Mouse (Mus musculus): ENCODE results near the gene Arhgef1. TPM values are rescaled to one million over a fixed set of nuclear protein-coding genes. Genes with fewer than 3 reads are reported as not detected.

Gene Arhgef1
- polyA plus RNA-seq, 2 experiments = 109 to 256 TPM

DNA sequence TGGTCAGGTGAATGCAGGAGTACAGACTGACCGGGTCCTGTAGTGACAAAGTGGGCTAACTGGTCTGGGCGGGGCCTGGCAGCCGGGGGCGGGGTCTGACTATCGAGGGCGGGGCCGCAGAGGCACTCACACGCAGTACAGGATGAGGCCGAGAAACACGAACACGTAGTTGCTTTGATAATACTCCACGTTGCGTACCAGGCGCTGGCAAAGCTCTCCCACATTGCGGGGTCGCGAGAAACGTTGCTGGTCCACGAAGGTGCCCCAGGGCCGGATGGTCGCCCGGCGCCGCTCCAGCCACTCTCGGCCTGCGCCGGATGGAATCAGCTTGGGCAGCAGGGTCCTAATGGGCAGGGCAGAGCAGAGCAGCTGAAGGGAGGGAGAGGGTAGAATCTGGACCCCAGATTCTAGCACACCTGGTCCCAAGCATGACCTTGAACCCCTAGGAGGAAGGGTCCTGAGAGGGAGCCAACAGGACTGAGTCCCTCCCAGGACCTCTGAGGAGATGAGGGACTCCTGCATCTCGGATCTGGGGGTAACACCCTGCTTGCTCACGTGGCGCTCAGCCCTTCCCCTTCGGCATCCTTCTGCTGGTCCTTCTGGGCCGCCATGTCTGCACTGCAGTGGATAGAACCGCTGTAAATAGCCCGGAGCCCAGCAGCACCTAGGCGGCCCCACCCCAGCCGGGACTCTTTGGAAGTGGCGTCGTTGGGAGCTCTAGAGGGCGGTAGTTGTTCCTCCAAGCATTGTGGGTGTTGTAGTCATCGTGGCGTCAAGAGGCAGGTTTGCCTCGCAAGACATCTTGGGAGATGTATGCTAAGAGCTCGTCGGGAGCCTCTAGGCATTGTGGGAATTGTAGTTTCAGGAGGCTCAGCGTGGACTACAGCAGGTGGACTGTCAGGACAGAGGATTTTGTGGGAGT, 69.5 kb downstream of the Arhgef1 start, which contains the start of gene Rabac1:
TSS of gene Rabac1 (minus strand) at position 783 of the 922 bp plus-strand sequence.
- peak; percentile 94 for ATAC-seq (ENCODE audit: low FRiP score, low read depth)
- H3K4me2 ChIP-seq (replicated peaks; ENCODE audit: low read depth, low read length, severe bottlenecking) = peak within 1 kb of the TSS; percentile 74
- under 1% methylated on average over 45 of the region's 45 CpGs for WGBS
- peak; percentile 80; the same call in 1 of the 2 replicates for TF ChIP-seq POLR2A (IDR thresholded peaks at IDR 0.05; ENCODE audit: borderline replicate concordance, extremely low read depth, insufficient read depth, insufficient read length)
- peak; percentile 94 for DNase-seq (ENCODE audit: low spot score)
- H3K4me1 ChIP-seq (ENCODE audit: control insufficient read depth, insufficient read depth, low read length) = no peaks in the 10 kb centered on the region
- peaks cover 6% of the 10 kb centered on the region; the same call in 1 of the 2 replicates for H3K36me3 ChIP-seq (ENCODE audit: control insufficient read depth, insufficient read depth, low read length)
- H3K4me3 ChIP-seq (replicated peaks; ENCODE audit: low read length) = peak within 1 kb of the TSS; percentile 61
- H3K27ac ChIP-seq (replicated peaks; ENCODE audit: low read depth, low read length) = peak within 1 kb of the TSS; percentile 63
- peak within 1 kb of the TSS; percentile 63 for H3K9ac ChIP-seq (ENCODE audit: low read depth, low read length, severe bottlenecking)
- H3K27me3 ChIP-seq (ENCODE audit: control insufficient read depth, insufficient read depth, low read length) = no peaks in the 10 kb centered on the region
- H3K9me3 ChIP-seq (ENCODE audit: control insufficient read depth, low read length) = no peaks in the 10 kb centered on the region

DNA sequence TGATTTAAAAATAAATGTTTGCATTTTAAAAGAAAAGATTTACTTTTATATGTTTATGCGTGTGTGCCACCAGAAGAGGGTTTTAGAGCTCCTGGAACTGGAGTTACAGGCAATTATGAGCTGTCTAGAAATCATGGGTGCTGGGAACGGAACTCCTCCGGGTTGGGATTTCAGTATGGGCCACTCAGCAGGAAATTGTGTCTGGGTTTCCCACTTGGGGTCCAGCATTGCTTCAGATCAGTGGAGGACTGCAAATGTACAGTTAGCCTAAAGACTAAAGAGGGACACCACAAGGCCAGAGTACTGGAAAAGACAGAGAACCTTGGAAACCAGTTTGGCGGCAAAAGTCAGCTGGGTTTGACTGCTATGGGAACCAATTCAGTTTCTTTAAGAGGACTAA, 70.5 kb downstream of the Arhgef1 start:
- WGBS = 85% methylated on average over 4 of the region's 4 CpGs
- Histone ChIP-seq H3K4me1 (ENCODE audit: control insufficient read depth, insufficient read depth, low read length) (no peaks in the 10 kb centered on the region), H3K27ac (replicated peaks; ENCODE audit: low read depth, low read length) (no peak overlapping the region), H3K4me3 (replicated peaks; ENCODE audit: low read length) (no peak overlapping the region), H3K4me2 (replicated peaks; ENCODE audit: low read depth, low read length, severe bottlenecking) (no peak overlapping the region), H3K27me3 (ENCODE audit: control insufficient read depth, insufficient read depth, low read length) (no peaks in the 10 kb centered on the region), H3K36me3 (ENCODE audit: control insufficient read depth, insufficient read depth, low read length) (peaks cover 6% of the 10 kb centered on the region; the same call in 1 of the 2 replicates), H3K9ac (ENCODE audit: low read depth, low read length, severe bottlenecking) (no peak overlapping the region), H3K9me3 (ENCODE audit: control insufficient read depth, low read length) (no peaks in the 10 kb centered on the region)
- no peak for DNase-seq (ENCODE audit: low spot score)
- no peak for TF ChIP-seq POLR2A (IDR thresholded peaks at IDR 0.05; ENCODE audit: borderline replicate concordance, extremely low read depth, insufficient read depth, insufficient read length)
- ATAC-seq (ENCODE audit: low FRiP score, low read depth) = no peak

DNA sequence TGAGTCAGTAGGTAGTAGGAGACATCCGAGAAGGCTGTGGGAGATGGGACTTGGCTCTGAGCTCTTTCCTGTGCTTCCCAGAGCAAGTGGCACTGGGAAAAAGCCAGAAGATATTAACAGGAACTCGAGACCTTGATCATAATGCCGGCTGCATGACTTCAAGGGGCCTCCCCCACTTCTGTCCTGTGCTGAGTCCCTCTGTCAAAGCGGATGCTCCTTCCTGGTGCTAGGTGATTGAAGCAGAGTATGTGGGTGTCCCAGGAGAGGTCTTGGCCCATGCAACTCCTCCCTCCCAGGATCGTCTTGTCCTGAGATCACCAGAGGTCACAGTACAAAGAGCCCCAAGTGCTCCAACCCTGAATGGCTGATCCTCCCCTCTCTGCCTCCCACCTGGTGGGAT, 71.2 kb downstream of the Arhgef1 start:
- Histone ChIP-seq H3K27me3 (ENCODE audit: control insufficient read depth, insufficient read depth, low read length) (no peaks in the 10 kb centered on the region), H3K27ac (replicated peaks; ENCODE audit: low read depth, low read length) (no peak overlapping the region), H3K4me1 (ENCODE audit: control insufficient read depth, insufficient read depth, low read length) (no peaks in the 10 kb centered on the region), H3K36me3 (ENCODE audit: control insufficient read depth, insufficient read depth, low read length) (peaks cover 6% of the 10 kb centered on the region; the same call in 1 of the 2 replicates), H3K4me3 (replicated peaks; ENCODE audit: low read length) (no peak overlapping the region), H3K9me3 (ENCODE audit: control insufficient read depth, low read length) (no peaks in the 10 kb centered on the region), H3K9ac (ENCODE audit: low read depth, low read length, severe bottlenecking) (no peak overlapping the region), H3K4me2 (replicated peaks; ENCODE audit: low read depth, low read length, severe bottlenecking) (no peak overlapping the region)
- WGBS = 64% methylated on average over 5 of the region's 5 CpGs
- TF ChIP-seq POLR2A (IDR thresholded peaks at IDR 0.05; ENCODE audit: borderline replicate concordance, extremely low read depth, insufficient read depth, insufficient read length) = no peak
- no peak for ATAC-seq (ENCODE audit: low FRiP score, low read depth)
- no peak for DNase-seq (ENCODE audit: low spot score)

- no peaks in the 10 kb centered on the region for H3K9me3 ChIP-seq (ENCODE audit: control insufficient read depth, low read length)
- no peak for ATAC-seq (ENCODE audit: low FRiP score, low read depth)
- no peak overlapping the region for H3K27ac ChIP-seq (replicated peaks; ENCODE audit: low read depth, low read length)
- H3K4me3 ChIP-seq (replicated peaks; ENCODE audit: low read length) = no peak overlapping the region
- no peaks in the 10 kb centered on the region; the same call in 1 of the 2 replicates for H3K36me3 ChIP-seq (ENCODE audit: control insufficient read depth, insufficient read depth, low read length)
- 30% methylated on average over 9 of the region's 9 CpGs for WGBS
- no peak overlapping the region for H3K9ac ChIP-seq (ENCODE audit: low read depth, low read length, severe bottlenecking)
- no peak for TF ChIP-seq POLR2A (IDR thresholded peaks at IDR 0.05; ENCODE audit: borderline replicate concordance, extremely low read depth, insufficient read depth, insufficient read length)
- no peaks in the 10 kb centered on the region for H3K4me1 ChIP-seq (ENCODE audit: control insufficient read depth, insufficient read depth, low read length)
- no peaks in the 10 kb centered on the region for H3K27me3 ChIP-seq (ENCODE audit: control insufficient read depth, insufficient read depth, low read length)
- no peak overlapping the region for H3K4me2 ChIP-seq (replicated peaks; ENCODE audit: low read depth, low read length, severe bottlenecking)
- peak; percentile 47 for DNase-seq (ENCODE audit: low spot score)
Observed at GRCm38 (mm10) chr7:24974893-24975595, 72.3 kb downstream of the Arhgef1 start.

Small RNA genes lying within 50 kb of the gene (microRNA-seq; reads per million reads assigned to microRNA genes)
- gene Mir7046 = not detected

Other genes with a start within 250 kb of the Arhgef1 start
- gene Tex101, start 226.2 kb upstream of the Arhgef1 start, polyA plus RNA-seq (2012; rRNA removed) = not detected in 2 replicates
- gene Tex101, start 226.2 kb upstream of the Arhgef1 start, polyA plus RNA-seq (2014; fragmentation: Nextera tagmentation; extraction: Ambion mirVana) = not detected in 2 replicates
- not detected in 2 replicates for gene BC049730, start 193.7 kb upstream of the Arhgef1 start, polyA plus RNA-seq (2012; rRNA removed)
- not detected in 2 replicates for gene BC049730, start 193.7 kb upstream of the Arhgef1 start, polyA plus RNA-seq (2014; fragmentation: Nextera tagmentation; extraction: Ambion mirVana)
- gene Gm4763, start 176.0 kb upstream of the Arhgef1 start, polyA plus RNA-seq (2012; rRNA removed) = not detected in 2 replicates
- not detected in 2 replicates for gene Gm4763, start 176.0 kb upstream of the Arhgef1 start, polyA plus RNA-seq (2014; fragmentation: Nextera tagmentation; extraction: Ambion mirVana)
- gene Cd177, start 142.6 kb upstream of the Arhgef1 start, polyA plus RNA-seq (2012; rRNA removed) = 0.05 and 0.27 TPM in 2 replicates
- 0.22 and 0.30 TPM in 2 replicates for gene Cd177, start 142.6 kb upstream of the Arhgef1 start, polyA plus RNA-seq (2014; fragmentation: Nextera tagmentation; extraction: Ambion mirVana)
- gene Ceacam10, start 125.7 kb upstream of the Arhgef1 start, polyA plus RNA-seq (2012; rRNA removed) = 0.22 TPM in 1 of 2 replicates, not detected in the other
- gene Ceacam10, start 125.7 kb upstream of the Arhgef1 start, polyA plus RNA-seq (2014; fragmentation: Nextera tagmentation; extraction: Ambion mirVana) = not detected in 2 replicates
- gene Gm9844, start 40.7 kb upstream of the Arhgef1 start, polyA plus RNA-seq (2012; rRNA removed) = 14.4 and 17.1 TPM in 2 replicates
- gene Gm9844, start 40.7 kb upstream of the Arhgef1 start, polyA plus RNA-seq (2014; fragmentation: Nextera tagmentation; extraction: Ambion mirVana) = 14.2 and 17.1 TPM in 2 replicates
- not detected in 2 replicates for gene Lypd4, start 33.0 kb upstream of the Arhgef1 start, polyA plus RNA-seq (2012; rRNA removed)
- gene Lypd4, start 33.0 kb upstream of the Arhgef1 start, polyA plus RNA-seq (2014; fragmentation: Nextera tagmentation; extraction: Ambion mirVana) = not detected in 2 replicates
- gene Dmrtc2, start 32.9 kb upstream of the Arhgef1 start, polyA plus RNA-seq (2012; rRNA removed) = 0.04 TPM in 1 of 2 replicates, not detected in the other
- 0.19 TPM in 1 of 2 replicates, not detected in the other for gene Dmrtc2, start 32.9 kb upstream of the Arhgef1 start, polyA plus RNA-seq (2014; fragmentation: Nextera tagmentation; extraction: Ambion mirVana)
- 1,054 and 1,323 TPM in 2 replicates for gene Rps19, start 18.5 kb upstream of the Arhgef1 start, polyA plus RNA-seq (2012; rRNA removed)
- 3,510 and 3,666 TPM in 2 replicates for gene Rps19, start 18.5 kb upstream of the Arhgef1 start, polyA plus RNA-seq (2014; fragmentation: Nextera tagmentation; extraction: Ambion mirVana)
- gene Cd79a, start 5.5 kb upstream of the Arhgef1 start, polyA plus RNA-seq (2012; rRNA removed) = 0.84 and 1.4 TPM in 2 replicates
- 0.26 and 0.37 TPM in 2 replicates for gene Cd79a, start 5.5 kb upstream of the Arhgef1 start, polyA plus RNA-seq (2014; fragmentation: Nextera tagmentation; extraction: Ambion mirVana)
- 0.06 and 0.09 TPM in 2 replicates for gene Gm4881, start 41.6 kb downstream of the Arhgef1 start, polyA plus RNA-seq (2012; rRNA removed)
- gene Gm4881, start 41.6 kb downstream of the Arhgef1 start, polyA plus RNA-seq (2014; fragmentation: Nextera tagmentation; extraction: Ambion mirVana) = not detected in 2 replicates
- gene Rabac1, start 69.8 kb downstream of the Arhgef1 start, polyA plus RNA-seq (2012; rRNA removed) = 185 and 268 TPM in 2 replicates
- gene Rabac1, start 69.8 kb downstream of the Arhgef1 start, polyA plus RNA-seq (2014; fragmentation: Nextera tagmentation; extraction: Ambion mirVana) = 212 and 230 TPM in 2 replicates
- gene Atp1a3, start 103.0 kb downstream of the Arhgef1 start, polyA plus RNA-seq (2012; rRNA removed) = 0.84 and 1.1 TPM in 2 replicates
- gene Atp1a3, start 103.0 kb downstream of the Arhgef1 start, polyA plus RNA-seq (2014; fragmentation: Nextera tagmentation; extraction: Ambion mirVana) = 0.54 and 0.69 TPM in 2 replicates
- gene Grik5, start 169.4 kb downstream of the Arhgef1 start, polyA plus RNA-seq (2012; rRNA removed) = 84.9 and 128 TPM in 2 replicates
- gene Grik5, start 169.4 kb downstream of the Arhgef1 start, polyA plus RNA-seq (2014; fragmentation: Nextera tagmentation; extraction: Ambion mirVana) = 11.8 and 13.8 TPM in 2 replicates
- 33.3 and 45.7 TPM in 2 replicates for gene Zfp574, start 169.7 kb downstream of the Arhgef1 start, polyA plus RNA-seq (2012; rRNA removed)
- gene Zfp574, start 169.7 kb downstream of the Arhgef1 start, polyA plus RNA-seq (2014; fragmentation: Nextera tagmentation; extraction: Ambion mirVana) = 28.0 and 30.8 TPM in 2 replicates